Mouse (Mus musculus) adrenal gland, postnatal 10 days (tissue): Measurements from ENCODE around the gene Olfr429. TPM values are rescaled to one million over a fixed set of nuclear protein-coding genes. Genes with fewer than 3 reads are reported as not detected.
"Not testable (repeated sequence)": the region's sequence is repeated elsewhere in the genome, so short reads cannot be mapped to it uniquely, and the experiment has no call there.

Source experiments
- DNase-seq: peaks from one replicate; pipeline ENCODE4 v3.0.0; 2021; ENCODE audit warnings: mixed read lengths
- long read RNA-seq, 2 experiments: library from polyadenylated mRNA; stranded (forward); transcript quantifications; one replicate each; pipeline ENCODE4 v2.0.0; 2021
- total RNA-seq, 2 experiments: library from RNA; stranded (reverse); gene quantifications; 2 replicates each; pipeline ENCODE4 v1.2.3; 2021

Gene Olfr429
- total RNA-seq = not detected
- long read RNA-seq, experiment 1 = 0 reads
- long read RNA-seq, experiment 2 = 0 reads

DNA sequence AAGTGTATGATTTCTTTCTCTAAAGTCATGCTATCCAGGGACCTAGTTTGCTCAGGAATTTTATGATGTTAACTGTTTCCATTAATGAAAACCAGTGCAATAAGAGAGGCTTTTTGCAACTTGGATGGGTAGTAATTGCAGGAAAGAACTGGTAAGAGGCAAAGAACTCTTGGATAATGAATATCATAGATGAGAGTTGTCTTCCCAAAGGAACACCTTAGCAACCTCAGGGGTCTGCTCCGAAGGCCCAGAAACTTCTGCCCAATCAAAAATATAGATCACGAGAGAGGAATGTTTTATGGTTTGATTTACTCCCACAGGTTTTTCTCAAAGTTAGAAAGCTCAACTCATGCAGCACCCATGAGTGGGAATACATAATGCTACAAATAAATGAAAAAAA, at the start of gene Olfr429:
TSS of gene Olfr429 (plus strand) at position 301 of the 400 bp plus-strand sequence.
- DNase-seq = no peak

DNA sequence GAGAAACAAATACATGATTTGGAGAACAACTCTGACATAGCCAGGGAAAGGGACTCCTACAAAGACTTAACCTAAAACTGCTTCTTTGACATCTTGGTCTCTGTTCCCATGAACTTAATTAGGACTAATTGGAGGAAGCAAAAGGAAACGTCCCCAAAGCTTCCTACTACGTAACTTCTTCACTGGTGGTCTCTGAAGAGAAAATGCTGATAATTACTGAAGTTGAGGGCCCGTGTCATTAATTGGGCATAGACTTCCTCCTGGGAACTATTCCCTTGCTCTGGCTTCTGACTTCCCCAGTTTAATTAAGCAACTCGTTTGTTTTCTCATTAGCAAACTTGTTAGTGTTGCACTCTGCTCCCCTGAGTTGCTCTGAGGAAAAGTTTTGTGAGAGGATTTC, 48.3 kb upstream of the Olfr429 start:
- DNase-seq = no peak

DNA sequence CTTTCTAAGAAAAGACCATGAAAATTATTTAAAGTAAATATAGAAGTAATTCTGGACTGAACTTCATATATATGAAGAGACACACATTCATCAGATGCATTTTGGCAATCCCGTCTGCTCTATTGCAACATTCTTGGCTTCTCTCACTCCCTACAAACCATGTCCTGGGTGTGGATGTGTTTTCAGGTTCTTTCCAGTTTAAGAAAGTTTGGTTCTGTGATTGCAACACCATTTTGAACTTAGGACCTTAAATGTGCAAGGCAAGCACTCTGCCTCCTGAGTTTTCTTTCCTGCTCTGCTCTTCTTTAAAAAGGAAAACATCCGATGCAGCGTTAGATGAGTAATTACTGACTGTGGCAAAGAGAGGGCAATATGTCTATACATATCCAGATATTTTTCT, 45.7 kb upstream of the Olfr429 start:
- DNase-seq = no peak

DNA sequence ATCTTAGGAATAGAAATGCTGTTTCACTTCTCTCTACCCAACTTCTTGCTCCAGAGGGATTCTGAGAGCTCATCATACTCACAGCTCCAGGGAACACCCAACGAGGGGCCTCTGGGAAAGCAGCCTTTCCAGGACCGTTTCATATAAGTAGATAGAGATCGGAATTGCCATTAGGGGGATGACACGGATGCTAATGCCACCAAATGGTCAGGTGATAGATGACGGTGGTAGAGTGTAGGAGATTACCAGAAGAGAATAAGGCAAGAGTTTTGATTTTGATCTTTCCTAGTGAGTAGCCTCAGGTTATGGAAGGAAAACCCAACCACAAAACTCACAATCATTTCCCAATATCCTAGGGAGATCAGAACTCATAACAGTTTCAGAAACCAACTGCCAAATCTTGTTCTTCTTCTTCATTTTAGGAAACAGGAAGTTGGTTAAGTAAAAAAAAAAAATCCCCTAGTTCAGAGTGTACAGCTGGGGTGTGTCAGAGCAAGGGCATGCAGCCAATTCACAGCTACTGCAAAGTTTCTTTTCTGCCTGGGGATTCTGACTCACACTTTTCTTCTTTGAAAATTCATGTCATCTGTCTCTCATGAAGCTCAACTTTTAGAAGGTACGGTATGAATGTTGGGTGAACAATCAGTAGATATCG, 43.5 kb upstream of the Olfr429 start, which contains the start of gene Olfr433:
TSS of gene Olfr433 (plus strand) at position 183 of the 655 bp plus-strand sequence.
- DNase-seq = peak; percentile 25

DNA sequence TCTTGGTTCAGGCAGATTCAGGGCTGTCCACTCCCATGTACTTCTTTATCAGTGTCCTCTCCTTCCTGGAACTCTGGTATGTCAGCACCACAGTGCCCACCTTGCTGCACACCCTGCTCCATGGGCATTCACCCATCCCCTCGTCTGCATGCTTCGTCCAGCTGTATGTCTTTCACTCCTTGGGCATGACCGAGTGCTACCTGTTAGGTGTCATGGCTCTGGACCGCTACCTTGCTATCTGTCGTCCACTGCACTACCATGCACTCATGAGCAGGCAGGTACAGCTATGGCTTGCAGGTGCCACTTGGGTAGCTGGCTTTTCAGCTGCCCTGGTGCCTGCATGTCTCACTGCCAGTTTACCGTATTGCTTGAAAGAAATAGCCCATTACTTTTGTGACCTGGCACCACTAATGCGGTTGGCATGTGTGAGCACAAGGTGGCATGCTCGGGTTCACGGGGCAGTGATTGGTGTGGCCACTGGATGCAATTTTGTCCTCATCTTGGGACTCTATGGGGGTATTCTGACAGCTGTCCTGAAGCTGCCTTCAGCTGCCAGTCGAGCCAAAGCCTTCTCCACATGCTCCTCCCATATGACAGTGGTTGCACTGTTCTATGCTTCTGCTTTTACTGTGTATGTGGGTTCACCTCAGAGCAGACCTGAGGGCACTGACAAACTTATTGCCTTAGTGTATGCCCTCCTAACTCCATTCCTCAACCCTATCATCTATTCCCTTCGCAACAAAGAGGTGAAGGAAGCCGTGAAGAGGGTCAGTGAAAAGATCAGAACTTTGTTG, 41.8 kb upstream of the Olfr429 start:
- not testable (repeated sequence) for DNase-seq

DNA sequence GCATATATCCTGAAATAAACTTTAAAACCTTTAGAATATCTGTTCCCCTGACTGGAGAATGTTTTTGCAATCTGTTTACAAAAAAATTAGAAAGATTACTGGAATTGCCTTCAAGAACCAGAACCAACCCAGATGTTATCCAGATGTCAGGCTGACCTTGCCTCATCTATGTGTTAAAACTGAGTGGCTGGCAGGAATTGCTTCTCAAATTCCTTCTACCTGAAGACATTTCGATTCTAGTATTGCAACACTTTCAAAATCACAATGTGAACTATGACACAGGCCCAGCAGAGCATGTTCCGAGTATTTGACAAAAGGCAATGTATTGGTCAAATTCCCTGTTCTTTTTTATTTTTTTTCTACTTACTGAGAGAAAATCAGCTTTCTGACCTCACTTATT, 39.7 kb upstream of the Olfr429 start:
- no peak for DNase-seq

DNA sequence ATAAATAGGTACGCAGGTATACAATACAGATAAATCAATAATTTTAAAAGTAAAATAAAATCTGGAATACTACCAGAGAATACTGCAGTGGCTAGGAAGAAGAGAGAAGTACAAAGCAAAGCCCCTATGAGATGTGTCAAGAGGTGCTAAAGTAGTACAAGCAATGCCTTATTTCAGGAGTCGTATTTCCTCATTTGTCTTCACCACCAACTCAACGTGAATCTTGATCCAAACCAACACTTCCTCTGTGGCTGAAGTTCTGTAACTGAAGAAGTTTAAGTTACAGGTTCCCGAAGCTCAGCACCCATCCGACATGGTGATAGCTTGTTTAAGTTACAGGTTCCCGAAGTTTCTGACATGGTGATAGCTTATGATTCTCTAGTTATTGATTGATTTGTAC, 35.9 kb upstream of the Olfr429 start:
- DNase-seq = not testable (repeated sequence)

DNA sequence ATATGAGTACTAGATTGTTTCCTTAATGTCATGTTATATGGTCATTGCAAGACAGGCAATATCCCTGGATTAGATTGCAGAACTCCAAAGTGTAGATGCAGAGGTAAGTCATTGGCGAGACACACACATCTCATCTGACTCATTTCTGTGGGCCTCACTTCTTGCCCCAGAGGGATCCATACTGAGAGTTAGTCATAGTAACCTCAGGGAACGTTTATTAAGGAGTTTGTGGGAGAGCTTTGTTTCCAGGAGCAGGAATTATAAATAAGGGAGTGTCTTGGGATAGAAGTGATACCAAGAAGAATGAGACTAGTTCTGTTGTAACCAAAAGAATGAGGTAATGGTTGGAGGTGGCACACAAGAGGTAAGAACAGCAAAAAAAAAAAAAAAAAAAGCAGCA, 35.2 kb upstream of the Olfr429 start, which contains the start of gene Olfr432:
TSS of gene Olfr432 (plus strand) at position 313 of the 400 bp plus-strand sequence.
- no peak for DNase-seq

DNA sequence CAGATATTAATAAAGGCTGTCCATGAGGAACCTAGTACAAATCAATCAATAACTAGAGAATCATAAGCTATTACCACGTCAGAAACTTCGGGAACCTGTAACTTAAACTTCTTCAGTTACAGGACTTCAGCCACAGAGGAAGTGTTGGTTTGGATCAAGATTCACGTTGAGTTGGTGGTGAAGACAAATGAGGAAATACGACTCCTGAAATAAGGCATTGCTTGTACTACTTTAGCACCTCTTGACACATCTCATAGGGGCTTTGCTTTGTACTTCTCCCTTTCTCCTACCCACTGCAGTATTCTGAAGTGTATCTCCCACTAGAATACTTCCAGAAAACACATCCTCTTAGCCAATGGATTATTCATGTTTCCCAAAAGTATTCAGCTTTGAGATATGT, 34.8 kb upstream of the Olfr429 start:
- not testable (repeated sequence) for DNase-seq

DNA sequence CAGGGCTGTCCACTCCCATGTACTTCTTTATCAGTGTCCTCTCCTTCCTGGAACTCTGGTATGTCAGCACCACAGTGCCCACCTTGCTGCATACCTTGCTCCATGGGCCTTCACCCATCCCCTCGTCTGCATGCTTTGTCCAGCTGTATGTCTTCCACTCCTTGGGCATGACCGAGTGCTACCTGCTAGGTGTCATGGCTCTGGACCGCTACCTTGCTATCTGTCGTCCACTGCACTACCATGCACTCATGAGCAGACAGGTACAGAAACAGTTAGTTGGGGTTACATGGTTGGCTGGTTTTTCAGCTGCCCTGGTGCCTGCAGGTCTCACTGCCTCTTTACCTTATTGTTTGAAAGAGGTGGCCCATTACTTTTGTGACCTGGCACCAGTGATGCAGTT, 33.6 kb upstream of the Olfr429 start:
- DNase-seq = no peak

DNA sequence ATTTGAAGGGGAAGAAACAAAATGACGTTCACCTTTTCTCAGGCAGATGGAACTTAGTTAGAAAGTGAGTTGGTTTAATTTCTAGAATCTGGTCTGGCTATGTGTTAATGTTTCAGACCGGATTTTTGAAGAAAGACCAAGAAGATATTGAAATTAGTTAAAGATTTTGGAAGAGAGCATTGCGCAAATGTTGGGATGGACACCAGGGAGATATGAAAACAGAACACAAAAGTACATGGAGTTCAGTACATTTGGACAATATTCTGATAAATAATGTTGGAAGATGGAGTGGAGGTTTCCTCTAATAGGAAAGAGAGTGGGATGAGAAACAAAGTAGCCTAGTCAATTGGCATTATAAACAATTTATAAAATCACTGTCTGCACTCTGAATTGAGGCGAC, 32.6 kb upstream of the Olfr429 start:
- no peak for DNase-seq

DNA sequence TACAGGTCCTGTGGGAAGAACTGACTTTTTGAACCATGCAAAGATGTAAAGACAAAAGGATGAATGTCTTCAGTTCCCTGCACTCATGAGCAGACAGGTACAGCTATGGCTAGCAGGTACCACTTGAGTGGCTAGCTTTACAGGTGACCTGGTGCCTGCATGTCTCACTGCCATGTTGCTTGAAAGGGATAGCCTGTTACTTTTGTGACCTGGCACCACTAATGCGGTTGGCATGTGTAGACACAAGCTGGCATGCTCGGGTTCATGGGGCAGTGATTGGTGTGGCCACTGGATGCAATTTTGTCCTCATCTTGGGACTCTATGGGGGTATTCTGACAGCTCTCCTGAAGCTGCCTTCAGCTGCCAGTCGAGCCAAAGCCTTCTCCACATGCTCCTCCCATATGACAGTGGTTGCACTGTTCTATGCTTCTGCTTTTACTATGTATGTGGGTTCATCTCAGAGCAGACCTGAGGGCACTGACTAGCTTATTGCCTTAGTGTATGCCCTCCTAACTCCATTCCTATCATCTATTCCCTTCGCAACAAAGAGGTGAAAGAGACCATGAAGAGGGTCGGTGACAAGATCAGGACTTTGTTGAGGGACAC, 32.1 kb upstream of the Olfr429 start:
- no peak for DNase-seq

DNA sequence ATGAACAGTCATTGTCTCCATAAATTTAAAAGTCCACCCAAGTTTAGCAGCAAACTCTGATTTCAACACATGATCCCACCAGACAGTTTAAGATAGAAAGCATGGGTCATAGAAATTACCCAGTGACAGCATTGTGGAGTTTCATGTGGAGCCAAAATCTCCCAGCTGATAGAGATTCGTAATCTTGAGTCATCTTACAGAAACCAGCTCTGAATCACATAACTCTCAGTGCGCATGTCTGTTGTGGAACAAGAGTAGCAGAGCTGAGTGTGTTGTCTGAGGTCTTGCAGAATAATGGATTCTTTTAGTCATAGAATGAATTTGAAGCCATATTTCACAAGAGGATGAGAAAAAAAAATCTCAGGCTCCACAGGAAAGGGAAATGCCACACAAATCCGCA, 31.1 kb upstream of the Olfr429 start:
- DNase-seq = no peak

DNA sequence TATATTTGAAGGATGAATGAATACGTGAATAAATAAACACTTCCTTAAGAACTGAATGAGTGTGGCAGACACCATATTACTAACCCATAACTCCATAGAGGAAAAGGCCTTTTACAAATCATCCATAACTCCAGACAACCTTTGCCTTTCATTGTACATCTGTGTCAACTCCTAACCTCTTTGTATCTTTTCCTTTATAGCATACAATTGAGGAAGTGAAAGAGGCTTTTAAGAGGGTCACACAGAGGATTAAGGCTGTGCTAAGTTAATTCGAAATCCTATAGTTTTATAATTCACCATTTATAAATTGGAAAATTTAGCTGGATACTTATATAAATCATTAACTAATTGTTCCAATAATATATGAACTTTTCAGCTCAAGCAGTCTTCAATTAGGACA, 28.9 kb upstream of the Olfr429 start:
- no peak for DNase-seq

DNA sequence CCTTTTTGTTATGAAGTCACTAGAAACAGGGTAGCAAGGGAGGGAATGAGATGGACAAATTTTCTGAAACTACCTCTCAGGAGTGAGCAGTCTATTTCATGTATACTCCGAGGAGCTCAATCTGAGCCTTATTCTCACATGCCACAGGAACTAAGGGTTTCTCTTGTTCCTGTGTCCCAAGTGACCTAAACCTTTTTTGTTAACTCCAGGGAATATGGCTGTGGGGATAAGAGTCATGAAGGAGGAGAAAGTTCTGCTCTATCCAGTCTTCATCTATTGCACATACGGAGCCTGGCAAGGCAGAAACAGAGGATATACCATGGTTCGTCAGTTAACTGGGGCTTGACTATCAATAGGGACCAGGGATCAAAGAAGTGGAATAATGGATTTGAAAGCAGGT, 17.8 kb upstream of the Olfr429 start, which contains the start of gene Olfr430:
TSS of gene Olfr430 (plus strand) at position 301 of the 400 bp plus-strand sequence.
- DNase-seq = no peak

DNA sequence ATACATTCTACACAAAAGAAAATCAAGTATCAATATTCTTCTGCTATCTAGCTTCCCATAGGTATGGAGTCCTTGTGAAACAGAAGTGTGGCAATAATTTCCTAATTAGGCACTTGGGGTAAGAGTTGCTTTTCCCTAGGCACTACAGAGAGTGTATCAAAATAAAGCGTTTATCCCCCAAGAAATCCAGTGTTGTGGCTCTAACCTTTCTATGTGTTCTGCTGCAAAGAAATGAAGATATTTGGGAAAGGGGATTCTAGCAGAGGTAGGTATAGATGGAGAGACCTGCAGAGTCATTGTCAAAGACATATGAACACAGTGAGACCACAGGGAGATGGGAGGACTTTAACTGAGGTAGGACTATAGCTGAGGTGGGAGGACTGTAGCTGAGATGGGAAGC, 12.5 kb downstream of the Olfr429 start, which contains the start of gene Olfr427:
TSS of gene Olfr427 (plus strand) at position 301 of the 400 bp plus-strand sequence.
- DNase-seq = no peak

DNA sequence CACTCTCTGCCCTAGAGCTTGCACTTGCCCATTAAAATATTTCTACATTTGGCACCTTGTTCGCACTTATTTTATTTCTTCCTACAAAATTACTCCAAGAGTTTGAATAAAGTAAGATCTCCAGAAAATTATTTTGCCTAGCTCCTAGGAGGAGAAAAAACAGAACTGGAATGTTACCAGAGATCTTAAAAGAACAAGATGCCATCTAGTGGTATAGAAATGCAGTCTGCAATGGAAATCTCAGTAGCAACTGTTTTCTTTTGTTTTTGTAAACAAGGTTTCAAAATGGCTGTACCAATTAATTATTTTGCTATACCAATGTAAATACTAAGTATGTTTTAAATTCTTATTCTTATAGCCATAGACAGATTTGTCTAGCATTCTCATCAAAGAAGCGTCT, 19.6 kb downstream of the Olfr429 start:
- no peak for DNase-seq

DNA sequence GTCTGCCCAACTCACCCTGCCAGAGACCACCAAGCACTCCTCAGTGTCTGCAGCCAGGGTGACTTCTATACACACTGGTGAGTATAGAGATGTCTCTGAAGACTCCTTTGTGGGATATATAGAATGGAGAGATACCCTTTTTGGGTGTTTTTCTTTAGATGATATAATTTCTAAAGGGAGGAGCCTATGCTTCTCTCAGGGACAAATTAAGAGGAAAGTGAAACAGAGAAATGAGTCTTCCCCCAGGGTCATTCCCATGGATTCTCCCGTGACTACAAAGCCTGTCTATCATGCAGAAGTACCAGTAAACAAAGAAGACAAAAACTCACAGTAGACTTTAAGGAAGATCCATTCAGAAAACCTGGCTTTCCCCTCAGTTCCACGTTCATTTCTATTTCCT, 36.9 kb downstream of the Olfr429 start, which contains the start of gene Olfr231:
TSS of gene Olfr231 (minus strand) at position 101 of the 400 bp plus-strand sequence.
- DNase-seq = no peak

DNA sequence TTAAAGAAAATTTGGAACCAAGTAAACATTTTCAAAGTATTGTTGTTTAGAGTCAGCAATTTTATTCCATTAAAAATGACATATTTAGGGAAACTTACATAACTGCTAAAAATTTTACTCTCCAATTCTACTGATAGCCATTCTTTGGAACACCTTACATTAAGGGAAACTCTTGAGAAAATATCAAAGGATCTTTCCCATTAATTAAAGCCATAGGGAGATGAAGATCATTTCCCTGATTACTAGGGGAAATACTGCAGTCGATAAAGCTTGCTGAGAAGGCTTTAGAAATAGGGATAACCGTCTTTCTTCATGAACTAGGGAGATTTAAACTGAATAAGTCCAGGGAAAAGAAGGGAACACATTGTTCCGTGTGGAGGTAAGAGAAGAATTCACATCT, 47.1 kb downstream of the Olfr429 start, which contains the start of gene Olfr424:
TSS of gene Olfr424 (plus strand) at position 301 of the 400 bp plus-strand sequence.
- no peak for DNase-seq

DNA sequence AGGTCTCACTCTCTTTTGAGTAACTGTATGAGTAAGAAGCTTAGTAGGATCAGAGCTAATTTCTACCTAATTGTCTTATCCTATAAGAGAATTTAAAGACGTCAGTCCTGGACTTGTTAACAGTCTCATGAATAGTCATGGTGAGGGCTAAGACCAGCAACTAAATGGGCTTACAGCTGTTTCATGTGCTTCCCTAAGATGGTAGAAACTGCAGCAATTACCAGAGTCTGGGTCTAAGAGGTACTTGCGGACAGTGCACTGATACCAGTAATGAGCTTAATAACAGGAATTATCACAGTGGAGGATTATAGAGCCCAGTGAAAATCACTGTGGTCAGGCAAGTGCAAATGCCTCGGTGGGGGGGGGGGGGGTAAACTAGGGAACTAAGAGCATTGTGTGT, 47.9 kb downstream of the Olfr429 start:
- no peak for DNase-seq
